In the genomic region with DNA sequence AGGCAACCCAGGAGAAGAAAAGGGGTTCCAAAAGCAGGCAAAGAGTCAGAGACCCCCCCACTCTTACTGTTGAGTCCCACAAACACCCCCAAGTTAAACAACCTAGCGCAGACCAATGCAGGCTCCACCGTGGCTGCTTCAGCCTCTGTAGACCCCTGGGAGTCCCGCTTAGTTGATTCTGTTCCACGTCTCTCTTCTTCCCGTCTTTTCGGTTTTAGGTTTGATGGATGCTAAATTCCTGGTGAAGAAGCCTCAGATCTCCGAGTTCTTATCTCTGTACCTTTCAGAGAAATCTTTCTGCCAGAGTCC, we compare ENCODE assay signal across 8 mouse cellular contexts. TPM values are rescaled to one million over a fixed set of nuclear protein-coding genes. Genes with fewer than 3 reads are reported as not detected.
DNase-seq lines count a peak whose midpoint lies in the region; ATAC-seq lines count a peak whose summit lies in the region.

No protein-coding gene starts in this region.

- H3K27ac ChIP-seq in heart, embryonic 15.5 days, result 0 out of 2 replicates have a peak overlapping the region, but pooled peaks have one; percentile 24
- H3K27ac ChIP-seq in hindbrain, embryonic 12.5 days, result peak overlapping the region; percentile 4; the same call in 1 of the 2 replicates
- H3K27ac ChIP-seq in midbrain, embryonic 10.5 days (replicated peaks), result peak overlapping the region; percentile 68

- WGBS in heart, embryonic 15.5 days, result 5% methylated on average over 7 of the region's 7 CpGs
- WGBS in hindbrain, embryonic 12.5 days, result 7% methylated on average over 7 of the region's 7 CpGs
- 6% methylated on average over 7 of the region's 7 CpGs for WGBS in midbrain, embryonic 10.5 days

- no peaks in the 10 kb centered on the region for H3K27me3 ChIP-seq in heart, embryonic 15.5 days
- peaks cover 10% of the 10 kb centered on the region for H3K27me3 ChIP-seq in hindbrain, embryonic 12.5 days
- H3K27me3 ChIP-seq in midbrain, embryonic 10.5 days (ENCODE audit: low read depth, poor library complexity, severe bottlenecking), result peaks cover 49% of the 10 kb centered on the region

- no peaks in the 10 kb centered on the region for H3K36me3 ChIP-seq in heart, embryonic 15.5 days
- no peaks in the 10 kb centered on the region for H3K36me3 ChIP-seq in hindbrain, embryonic 12.5 days
- H3K36me3 ChIP-seq in midbrain, embryonic 10.5 days, result no peaks in the 10 kb centered on the region

- no peak for DNase-seq in heart, adult 9 months (ENCODE audit: low spot score in 2 of 2)
- peak; percentile 45 for DNase-seq in MN1 (ENCODE audit: low spot score)
- no peak for DNase-seq in midbrain, embryonic 10.5 days (ENCODE audit: low spot score)
- DNase-seq in urinary bladder, adult 18-20 months (ENCODE audit: low spot score in 2 of 2), result no peak
- DNase-seq in thymus, postnatal 14 days, result no peak
- no peak for DNase-seq in adrenal gland, postnatal 36 days

- H3K4me3 ChIP-seq in heart, embryonic 15.5 days, result peak overlapping the region; percentile 45
- peak overlapping the region; percentile 19 for H3K4me3 ChIP-seq in hindbrain, embryonic 12.5 days
- peak overlapping the region; percentile 47 for H3K4me3 ChIP-seq in midbrain, embryonic 10.5 days

- no peaks in the 10 kb centered on the region for H3K9me3 ChIP-seq in heart, embryonic 15.5 days (replicated peaks)
- H3K9me3 ChIP-seq in hindbrain, embryonic 12.5 days (replicated peaks), result no peaks in the 10 kb centered on the region
- no peaks in the 10 kb centered on the region for H3K9me3 ChIP-seq in midbrain, embryonic 10.5 days (replicated peaks)

- ATAC-seq in heart, embryonic 15.5 days (replicated peaks; ENCODE audit: insufficient number of reproducible peaks, insufficient read depth, low FRiP score, low read depth), result 0 out of 2 replicates have a peak, but pooled peaks have one; percentile 5
- ATAC-seq in hindbrain, embryonic 12.5 days (ENCODE audit: low FRiP score), result no peak

- H3K4me1 ChIP-seq in heart, embryonic 15.5 days (replicated peaks), result peaks cover 24% of the 10 kb centered on the region
- H3K4me1 ChIP-seq in hindbrain, embryonic 12.5 days, result peaks cover 23% of the 10 kb centered on the region
- H3K4me1 ChIP-seq in midbrain, embryonic 10.5 days, result peaks cover 34% of the 10 kb centered on the region

- H3K4me2 ChIP-seq in heart, embryonic 15.5 days, result peak overlapping the region; percentile 73
- H3K4me2 ChIP-seq in hindbrain, embryonic 12.5 days (replicated peaks), result peak overlapping the region; percentile 56

- H3K9ac ChIP-seq in heart, embryonic 15.5 days, result peak overlapping the region; percentile 4; the same call in 1 of the 2 replicates
- 0 out of 2 replicates have a peak overlapping the region, but pooled peaks have one; percentile 23 for H3K9ac ChIP-seq in hindbrain, embryonic 12.5 days

RNA-seq across cellular contexts. Expression of gene Map3k9, which starts 26.5 kb away (rescaled TPM):
- 0.19 and 0.30 TPM in 2 replicates for polyA plus RNA-seq in heart, embryonic 15.5 days (2015; fragmentation: Nextera tagmentation; extraction: Ambion mirVana)
- 8.3 and 9.1 TPM in 2 replicates for polyA plus RNA-seq in hindbrain, embryonic 12.5 days (2016; fragmentation: Nextera tagmentation; extraction: Ambion mirVana)
- polyA plus RNA-seq in midbrain, embryonic 10.5 days (2016; fragmentation: Nextera tagmentation; extraction: Ambion mirVana), result 0.72 and 1.2 TPM in 2 replicates
- 1 to 10 TPM; 1.2 to 3.4 TPM for total RNA-seq in adrenal gland, postnatal 36 days (2021)

RNA-seq across cellular contexts. Expression of gene Pcnx, which starts 52.3 kb away (rescaled TPM):
- polyA plus RNA-seq in heart, embryonic 15.5 days (2015; fragmentation: Nextera tagmentation; extraction: Ambion mirVana), result 8.6 and 9.8 TPM in 2 replicates
- 13.1 and 18.1 TPM in 2 replicates for polyA plus RNA-seq in hindbrain, embryonic 12.5 days (2016; fragmentation: Nextera tagmentation; extraction: Ambion mirVana)
- polyA plus RNA-seq in midbrain, embryonic 10.5 days (2016; fragmentation: Nextera tagmentation; extraction: Ambion mirVana), result 7.9 and 9.5 TPM in 2 replicates
- total RNA-seq in adrenal gland, postnatal 36 days (2021), result 10 to 100 TPM; 52.7 to 54.6 TPM

Comparison
In these comparisons a context has a peak if more than half of its experiments do, and no peak if none do; other contexts are left out.
1. H3K27ac ChIP-seq: peak in every context shown above with its lines; median percentile 68 in midbrain, embryonic 10.5 days; 24 in heart, embryonic 15.5 days; 4 in hindbrain, embryonic 12.5 days.